Mouse (Mus musculus) adrenal gland (tissue): ENCODE measurements around the gene Tnrc6c.

Experiments
- intact Hi-C: fragments of 180-260 bp; cut with DNase I; formaldehyde crosslinking; loops from one replicate; pipeline ENCODE4 v1.15.1; 2025
- long read RNA-seq, 2 experiments: library from polyadenylated mRNA; unstranded; transcript quantifications; one replicate each; pipeline ENCODE4 v2.0.0; 2020; ENCODE audit warnings: borderline replicate concordance in 1 of 2; ENCODE audit not compliant: insufficient replicate concordance in 1 of 2

Gene Tnrc6c
- long read RNA-seq, experiment 1, partial matches to known transcripts = 3 of 20 reads
- long read RNA-seq, experiment 1, other reads (novel, unspliced or antisense) = 17 of 20 reads
- long read RNA-seq, experiment 2, partial matches to known transcripts = 5 of 19 reads
- long read RNA-seq, experiment 2, other reads (novel, unspliced or antisense) = 14 of 19 reads

DNA sequence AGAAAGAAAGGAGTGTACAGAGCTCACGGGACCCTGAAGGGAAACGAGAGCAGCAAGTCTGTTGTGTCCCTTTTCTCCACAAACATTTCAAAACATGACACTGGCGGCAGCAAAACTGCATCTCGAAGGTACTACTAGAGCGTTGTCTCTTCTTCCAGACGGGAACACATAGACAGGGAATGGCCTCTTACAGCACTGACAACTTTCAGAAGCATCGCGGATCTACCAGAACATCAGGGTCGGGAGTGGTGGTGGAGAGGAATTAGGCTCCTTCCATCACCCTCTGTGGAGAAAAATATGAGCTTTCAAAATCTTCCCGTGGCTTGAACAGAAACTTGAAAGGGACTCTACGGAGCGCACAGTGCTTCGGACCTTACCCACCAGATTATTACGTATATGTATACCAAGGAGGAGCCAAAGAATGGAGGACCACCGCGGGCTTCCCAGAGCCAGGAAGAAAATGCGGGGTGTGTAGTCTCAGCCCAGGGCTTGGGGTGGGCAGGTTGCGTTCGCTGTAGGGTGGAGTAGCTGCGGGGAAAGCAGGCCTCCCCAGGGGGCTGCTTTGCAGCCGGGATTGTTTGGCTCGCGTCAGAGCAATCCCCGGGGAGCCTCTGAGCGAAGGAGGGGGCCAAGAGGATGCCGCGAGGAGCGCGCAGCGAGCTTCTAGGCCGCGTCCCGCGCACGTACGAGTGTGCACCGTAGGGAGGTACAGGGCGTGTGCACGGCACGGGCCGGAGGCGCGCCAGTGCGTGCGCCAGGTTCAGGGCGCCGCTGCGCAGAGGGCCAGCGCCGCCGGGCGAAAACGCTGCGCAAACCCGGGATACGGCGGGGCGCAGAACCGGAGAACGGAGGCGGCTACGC, at the start of gene Tnrc6c:
Gene Tnrc6c, plus strand, starts transcription at position 799 of the 861 bp plus-strand sequence.
- intact Hi-C loops = no loop called here

DNA sequence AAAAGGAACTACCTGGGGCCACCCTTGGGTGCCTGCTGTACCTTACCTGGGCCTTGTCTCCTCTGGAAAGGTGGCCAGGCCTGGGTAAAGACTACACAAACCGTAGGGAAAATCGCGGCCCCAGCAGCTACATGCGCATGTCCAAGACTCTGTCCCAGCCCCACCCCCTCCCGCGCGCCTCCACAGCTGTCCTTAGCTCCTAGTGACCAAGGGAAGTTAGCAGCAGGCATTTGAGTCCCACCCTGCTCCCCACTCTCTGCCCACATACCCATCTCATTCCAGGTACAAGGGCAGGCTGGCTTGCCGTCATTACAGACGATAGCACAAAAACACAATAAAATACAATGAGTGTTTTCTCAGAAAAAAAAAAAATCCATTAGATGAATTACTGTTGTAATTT, 48.0 kb upstream of the Tnrc6c start:
- intact Hi-C loops = no loop called here

DNA sequence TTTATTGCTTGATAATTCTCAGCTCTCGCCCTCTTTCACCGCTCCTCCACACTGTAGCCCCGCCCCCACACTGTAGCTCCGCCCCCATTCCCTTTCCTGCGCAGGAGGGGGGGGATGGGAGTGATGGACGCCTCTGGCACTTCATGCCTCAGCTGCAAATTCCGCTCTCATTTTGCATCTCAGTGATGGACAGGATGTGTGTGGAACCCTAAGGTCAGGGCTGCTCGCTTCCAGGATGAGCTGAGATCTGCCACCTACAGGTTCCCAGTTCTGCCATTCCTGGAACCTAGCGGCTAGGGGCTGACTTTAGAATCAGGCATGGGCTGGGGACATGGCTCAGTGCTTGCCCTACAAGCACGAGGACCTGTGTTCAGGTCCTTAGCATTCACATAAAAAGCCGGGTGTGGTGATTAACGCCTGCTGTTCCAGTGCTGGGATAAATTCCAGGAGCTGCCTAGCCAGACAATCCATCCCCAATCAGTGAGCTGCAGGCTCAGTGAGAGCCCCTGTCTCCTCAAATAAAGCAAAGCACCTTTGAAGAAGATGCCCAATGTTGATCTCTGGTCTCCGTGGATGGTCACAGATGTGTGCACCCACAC, 47.4 kb upstream of the Tnrc6c start:
- intact Hi-C loops = no loop called here

DNA sequence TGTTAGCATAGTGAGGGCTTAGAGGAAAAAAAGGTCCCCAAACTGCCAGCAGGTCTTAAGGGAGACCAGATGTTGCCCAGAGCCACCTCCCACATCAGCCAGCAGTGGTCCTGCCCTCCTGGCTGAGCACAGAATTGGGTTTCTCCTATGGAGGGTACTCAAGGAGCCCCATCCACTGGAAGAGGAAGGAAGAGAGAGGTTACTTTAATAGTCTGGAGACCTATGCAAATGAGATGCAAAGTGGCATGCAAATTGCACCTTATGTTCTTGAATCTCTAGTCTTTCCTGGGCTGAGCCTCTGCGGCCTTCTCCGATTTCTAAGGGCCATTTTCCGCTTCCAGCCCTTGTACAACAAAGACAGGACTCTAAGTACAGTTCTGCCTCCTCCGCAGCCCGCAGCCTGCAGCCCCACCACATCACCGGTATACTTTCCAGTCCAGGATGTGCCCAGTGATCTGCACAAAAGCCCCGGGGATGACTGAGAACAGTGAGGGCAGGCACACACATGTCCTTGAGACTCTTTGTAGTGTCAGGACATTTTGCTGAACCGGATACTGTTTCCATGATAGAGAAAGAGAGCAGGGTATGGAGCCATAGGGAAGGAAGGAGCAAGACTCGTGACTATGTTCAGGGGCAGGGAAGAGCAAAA, 45.8 kb upstream of the Tnrc6c start:
- intact Hi-C loops = no loop called here

DNA sequence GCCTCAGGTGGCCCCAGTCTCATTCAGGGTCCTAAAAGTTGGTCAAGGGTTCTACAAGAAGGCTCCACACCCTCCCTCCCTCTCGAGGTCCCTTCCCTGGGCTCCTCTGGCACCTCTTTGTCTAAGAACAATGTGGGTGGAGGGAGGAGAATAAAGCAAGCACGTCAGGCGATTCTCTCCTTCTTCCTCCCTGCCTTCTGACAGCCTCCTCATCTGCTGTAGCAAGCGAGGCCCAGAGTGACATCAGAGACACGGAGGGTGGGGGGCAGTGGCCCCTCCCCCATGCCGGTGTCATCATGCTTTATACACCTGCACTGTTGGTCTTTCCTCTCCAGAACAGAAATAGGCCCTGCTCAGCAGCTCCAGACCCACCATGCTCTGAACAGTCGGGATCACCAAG, 45.1 kb upstream of the Tnrc6c start:
- intact Hi-C loops = no loop called here

DNA sequence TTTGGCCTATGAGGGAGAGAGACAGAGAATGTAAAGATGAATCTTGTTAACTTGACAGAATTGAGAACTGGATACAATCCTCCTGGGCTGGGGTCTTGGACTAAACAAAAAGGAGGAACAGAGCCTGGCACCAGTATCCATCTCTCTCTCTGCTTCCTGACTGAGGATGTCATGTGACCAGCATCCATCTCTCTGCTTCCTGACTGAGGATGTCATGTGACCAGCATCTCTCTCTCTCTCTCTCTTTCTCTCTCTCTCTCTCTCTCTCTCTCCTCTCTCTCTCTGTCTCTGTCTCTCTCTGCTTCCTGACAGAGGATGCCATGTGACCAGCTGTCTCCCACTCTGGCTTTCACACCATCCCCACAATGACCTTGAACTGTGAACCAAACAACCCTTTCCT, 43.5 kb upstream of the Tnrc6c start:
- intact Hi-C loops = no loop called here

DNA sequence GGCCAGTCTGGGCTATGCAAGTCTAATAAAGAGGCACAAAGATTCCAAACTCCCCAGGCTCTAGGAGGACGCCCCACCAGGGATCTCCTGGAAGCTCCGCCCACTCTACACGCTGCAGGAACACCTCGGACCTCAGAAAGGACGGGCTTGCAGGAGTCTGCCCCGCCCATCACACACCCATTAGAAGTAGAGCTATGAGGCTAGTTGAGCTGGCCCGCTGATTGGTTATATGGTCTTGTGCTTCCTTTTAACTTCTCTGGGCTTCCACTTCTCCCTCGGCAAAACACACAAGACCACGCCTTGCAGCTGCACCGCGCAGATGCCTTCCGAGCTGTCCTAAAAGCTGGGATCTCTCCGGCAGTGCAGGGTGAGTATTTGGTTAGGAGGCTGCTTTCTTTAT, 43.0 kb upstream of the Tnrc6c start:
- intact Hi-C loops = no loop called here

DNA sequence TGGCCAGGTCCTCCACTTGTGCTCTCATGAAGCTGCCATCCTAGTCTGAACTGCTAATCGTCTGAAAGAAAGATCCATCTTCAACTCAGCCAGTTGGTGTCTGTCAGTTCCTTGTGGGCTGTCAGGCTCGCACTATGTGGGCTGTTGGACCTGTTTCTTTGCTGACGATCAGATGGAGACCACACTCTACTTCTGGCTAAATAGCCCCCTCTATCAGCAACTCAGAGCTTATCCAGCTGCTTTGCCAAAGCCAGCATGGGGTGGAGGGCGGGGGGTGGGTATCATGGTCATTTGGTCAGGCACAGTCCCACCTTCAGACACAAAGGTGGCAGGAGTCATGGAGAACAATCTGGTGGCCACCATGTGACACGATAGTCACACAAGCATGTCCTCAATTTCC, 42.2 kb upstream of the Tnrc6c start:
- intact Hi-C loops = no loop called here

DNA sequence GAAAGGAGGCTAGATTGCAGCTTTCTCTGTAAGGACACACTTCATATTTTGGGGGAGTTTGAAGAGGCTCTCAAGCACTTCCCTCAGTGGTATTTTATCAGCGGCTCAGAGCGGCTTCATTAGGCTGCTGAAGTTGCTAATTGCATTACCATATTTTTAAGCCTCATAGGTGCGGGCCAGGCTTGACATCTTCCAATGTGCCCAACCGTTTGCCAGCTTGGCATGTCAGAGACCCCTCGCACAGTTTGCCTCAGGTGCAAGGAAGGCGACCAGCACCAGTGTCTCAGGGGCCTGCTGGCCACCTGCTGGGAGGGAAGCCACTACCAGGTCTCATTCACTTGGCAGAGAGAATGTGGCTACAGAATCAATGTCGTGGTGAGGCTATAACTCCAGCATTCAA, 41.2 kb upstream of the Tnrc6c start:
- intact Hi-C loops = no loop called here

DNA sequence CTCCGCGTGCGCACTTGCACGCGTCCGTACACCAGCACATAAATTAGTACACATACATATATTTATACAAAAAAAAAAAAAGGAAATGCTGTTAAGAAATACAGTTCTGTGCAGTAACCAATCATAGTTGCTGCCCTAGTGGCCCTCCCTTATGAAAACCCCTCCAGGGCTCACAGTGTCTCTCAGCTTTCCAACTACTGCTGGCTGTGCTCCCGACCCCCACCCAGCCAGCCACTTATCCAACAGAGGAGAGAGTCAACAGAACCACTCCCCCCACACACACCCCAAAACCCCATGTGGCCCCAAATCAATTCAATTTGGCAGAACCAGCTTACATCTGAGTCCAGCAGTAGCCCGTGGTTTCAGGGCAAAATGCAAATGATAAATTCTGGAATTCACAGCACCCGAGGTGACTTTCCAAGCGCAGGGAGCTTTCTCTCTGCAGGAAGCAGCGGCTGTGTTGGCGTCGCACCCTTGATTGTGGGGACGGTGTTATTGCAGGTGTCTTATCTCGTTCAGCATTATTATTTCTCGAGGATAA, 36.7 kb upstream of the Tnrc6c start:
- intact Hi-C loops = no loop called here

DNA sequence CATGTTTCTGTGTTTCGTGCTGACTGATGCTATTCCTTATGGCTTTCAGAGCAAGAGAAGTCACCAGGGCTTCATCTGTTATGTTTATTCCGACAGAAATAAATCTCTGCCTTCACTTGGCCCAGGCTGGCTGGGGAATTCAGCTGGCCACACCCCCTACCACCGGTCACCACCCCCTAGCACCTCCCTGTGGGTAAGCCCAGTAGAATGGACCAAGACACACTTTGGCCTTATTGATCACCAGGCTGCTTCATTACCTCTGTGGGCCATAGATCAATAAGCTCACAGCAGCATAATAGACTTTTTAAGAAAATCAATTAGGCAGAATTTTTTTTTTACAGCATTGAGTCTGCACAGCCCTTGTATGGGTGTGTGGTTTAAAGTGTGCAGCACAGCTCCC, 35.9 kb upstream of the Tnrc6c start:
- intact Hi-C loops = no loop called here

DNA sequence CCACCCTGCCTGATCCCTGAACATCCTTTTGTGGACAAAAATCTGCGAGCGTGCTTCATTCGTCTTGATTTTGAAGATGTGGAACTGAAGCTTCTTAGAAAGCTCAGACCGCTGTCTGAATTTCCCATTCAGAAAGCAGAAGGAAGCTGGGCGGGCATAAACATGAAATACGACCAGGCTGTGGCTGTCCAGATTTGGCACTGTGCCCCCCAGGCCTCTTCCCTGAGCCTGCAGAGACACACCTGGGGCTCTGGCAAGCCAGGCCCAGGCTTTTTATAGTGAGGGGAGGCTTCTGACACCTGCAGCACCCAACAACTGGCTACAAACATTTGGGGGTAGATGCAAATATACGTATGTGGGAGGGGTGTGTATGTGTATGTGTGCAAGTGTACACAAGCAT, 35.3 kb upstream of the Tnrc6c start:
- intact Hi-C loops = no loop called here

DNA sequence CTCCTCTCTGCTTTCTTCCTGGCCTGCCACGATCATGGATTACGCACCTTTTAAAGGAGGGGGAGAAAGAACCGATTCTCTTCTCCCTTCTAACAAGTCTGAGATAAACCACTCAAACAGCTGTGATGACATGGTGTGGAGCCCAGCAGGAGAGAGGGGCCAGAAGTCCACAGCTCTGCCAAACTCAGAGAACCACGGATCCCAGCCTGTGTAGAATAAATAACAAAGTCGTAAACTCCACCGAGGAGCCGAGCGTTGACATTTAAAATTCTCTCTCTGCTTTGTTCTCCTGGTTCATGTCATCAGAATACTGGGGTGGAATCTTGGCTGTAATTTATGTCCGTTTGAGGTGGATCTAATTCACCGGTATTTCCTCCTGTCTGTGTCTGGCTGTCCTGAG, 34.5 kb upstream of the Tnrc6c start:
- intact Hi-C loops = no loop called here

DNA sequence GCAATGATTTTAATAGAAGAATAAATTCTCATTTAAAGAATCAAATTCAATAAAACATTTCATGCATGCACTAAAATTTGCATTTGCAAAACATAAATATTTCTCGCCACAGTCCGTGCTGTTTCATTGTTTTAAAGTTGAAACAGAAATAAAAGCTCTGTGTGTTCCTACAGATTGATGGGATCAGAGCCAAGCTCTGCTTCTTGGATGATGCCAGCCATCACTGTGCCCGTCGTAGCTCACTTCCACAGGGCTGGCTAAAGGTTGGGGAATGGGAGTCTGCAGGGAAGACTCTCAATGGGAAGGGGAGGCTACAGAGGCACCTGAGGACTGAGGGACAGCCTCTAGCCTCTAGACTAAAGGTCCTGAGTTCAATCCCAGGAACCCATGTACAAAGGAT, 28.9 kb upstream of the Tnrc6c start:
- intact Hi-C loops = no loop called here

DNA sequence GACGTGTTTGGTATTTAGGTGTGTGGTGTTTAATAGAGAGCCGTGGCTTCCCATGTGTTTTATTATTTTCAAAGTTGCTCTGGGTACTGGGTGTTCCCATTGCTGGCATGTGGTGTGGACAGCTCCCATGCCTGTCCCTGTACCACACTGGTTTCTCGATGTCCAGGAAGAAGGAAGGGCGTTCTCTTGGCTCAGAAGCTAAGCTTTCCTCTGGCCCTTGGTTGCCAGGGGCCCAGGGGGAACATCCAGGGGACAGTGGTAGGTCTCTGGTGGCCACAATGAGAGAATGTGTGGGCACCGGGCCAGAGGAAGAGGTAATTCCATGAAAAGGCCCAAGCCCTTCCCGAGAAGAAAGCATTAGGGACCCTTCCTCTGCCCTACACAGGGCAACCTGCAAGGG, 27.5 kb upstream of the Tnrc6c start:
- intact Hi-C loops = no loop called here

DNA sequence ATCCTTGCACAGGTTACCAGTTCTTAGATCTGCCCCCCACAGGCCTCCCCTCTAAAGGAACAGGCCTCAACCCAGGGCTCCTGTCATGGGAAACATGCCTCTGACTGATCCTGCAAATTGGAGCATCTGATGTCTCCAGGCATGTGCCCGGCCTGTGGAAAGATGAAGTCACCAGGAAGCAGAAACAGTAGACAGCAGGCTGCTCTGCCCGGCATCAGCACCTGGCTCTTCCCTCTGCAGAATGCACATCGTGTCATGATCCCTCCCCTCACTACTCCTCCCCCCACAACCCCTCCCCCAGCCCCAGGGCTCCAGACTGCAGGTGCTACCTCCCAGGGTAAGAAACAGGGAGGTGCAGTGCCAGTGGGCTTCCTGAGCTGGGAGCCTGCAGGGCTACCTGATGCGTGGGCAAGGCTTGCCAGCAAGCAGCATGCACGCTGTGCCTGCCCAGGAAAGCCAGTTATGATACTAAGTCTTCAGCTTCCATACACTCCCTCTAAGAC, 27.0 kb upstream of the Tnrc6c start:
- intact Hi-C loops = no loop called here

DNA sequence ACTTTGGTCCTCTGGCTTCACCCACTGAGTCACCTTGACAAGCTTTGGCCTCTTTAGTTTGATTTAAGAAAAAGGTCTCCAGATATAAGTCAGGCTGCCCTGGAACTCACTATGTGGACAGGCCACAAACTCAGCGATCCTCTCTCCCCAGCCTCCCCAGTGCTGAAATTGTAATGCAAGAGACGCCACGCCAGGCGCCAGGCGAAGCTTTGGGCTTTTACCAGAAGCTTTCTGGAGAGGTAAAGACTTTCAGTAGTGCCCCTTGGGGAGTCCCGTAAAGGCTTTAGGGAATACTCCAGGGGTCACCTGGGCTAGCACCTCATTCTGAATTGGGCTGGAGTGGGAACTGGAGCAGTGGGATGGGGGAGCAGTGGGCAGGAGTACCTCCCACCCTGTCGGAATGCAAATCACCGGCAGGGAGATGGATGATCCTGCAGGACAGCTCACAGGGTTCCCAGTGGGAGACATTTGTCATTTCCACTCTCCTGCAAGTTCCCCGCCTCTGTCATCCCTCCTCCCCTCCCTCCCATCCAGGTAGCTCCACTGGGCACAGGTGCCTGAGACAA, 26.3 kb upstream of the Tnrc6c start:
- intact Hi-C loops = no loop called here

DNA sequence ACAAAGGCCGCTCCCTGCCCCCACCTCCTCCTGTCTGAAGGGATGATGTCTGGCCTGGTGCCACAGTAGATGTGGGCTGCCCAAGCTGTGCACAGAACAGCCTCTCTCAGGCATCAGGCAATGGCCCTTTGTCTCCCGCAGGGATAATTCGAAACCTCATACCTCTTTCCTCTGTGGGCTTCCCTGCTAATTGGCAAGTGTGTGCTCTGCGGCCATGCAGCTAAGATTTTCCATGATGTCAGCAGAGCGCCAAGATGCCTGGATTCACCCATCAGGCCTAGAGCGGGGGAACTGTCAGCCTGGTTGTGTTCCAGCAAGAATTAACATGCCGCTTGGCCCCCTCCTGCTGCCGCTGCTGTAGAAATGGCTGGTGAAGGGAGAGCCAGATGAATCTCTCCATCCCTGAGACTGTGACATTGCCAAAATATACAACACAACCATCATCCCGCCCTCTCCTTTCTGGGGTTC, 25.7 kb upstream of the Tnrc6c start:
- intact Hi-C loops = no loop called here

DNA sequence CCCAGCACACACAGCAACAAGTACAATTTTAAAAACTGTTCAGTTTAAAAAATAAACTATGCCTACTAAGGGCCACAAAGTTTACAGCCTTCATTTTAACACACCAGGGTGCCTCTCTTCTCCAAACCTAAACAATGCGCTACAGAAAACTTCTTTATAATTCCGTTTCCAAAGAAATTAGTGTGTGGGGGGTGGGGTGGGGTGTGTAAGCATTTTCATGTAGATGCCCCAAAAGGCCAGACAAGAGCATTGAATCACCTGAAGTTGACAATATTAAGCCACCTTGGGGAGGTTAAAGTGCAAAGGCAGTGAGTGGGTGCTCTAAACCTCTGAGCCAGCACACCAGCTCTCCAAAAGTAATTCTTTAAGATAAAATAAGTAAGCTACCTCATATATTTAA, 24.2 kb upstream of the Tnrc6c start:
- intact Hi-C loops = no loop called here

DNA sequence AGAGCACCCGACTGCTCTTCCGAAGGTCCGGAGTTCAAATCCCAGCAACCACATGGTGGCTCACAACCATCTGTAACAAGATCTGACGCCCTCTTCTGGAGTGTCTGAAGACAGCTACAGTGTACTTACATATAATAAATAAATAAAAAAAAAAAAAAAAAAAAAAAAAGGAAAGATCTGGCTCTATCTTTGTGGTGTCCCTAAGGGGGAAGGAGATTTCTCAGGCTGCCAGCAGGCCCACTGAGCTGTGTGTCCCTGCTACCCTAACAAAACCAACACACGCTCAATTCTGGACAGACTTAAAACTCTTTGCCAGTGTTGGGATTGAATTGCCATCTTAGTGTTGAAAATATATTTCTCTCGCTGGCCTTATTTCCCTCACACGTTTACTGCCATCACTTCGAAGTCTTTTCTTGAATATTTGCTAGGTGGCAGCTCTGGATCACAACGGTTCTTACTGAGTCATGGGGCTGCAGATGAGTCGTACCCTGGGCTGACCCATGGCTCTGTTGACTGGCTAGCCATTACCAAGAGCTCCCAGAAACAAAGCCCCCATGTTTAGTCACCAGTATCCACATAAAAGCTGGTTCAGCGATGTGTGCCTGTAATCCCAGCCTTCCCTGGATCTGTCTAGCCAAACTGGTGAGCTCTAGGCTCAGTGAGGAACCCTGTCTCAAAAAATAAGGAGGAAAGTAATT, 23.1 kb upstream of the Tnrc6c start:
- intact Hi-C loops = no loop called here

DNA sequence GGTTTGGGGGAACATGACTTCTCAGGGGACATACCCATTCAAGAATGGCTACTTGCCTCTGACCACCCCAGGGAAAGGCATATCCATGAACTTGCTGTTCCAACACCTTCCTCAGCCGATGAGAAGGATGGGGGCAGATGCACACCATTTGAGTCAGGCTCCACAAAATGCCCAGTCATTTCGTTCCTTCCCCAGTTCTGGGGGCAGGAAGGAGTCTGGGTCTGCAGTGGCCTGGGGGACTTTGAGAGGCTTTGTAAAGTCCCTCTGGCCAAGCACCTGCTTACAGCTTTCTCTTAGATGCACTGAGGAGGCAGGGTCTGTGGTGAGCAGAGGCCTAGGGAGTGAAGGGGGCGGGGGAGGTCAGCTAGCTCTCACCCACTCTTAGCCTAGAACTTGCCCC, 20.8 kb upstream of the Tnrc6c start:
- intact Hi-C loops = no loop called here
